Mouse (Mus musculus) ES-E14 (cell line): ENCODE measurements at regions not wholly inside any gene's neighbourhood (a gene's known extent, or its start where the extent isn't known, plus 50 kb on each side); places are given as distances from the start of the nearest gene placed in this dataset.

Experiments
- CHD2 ChIP-seq: IDR thresholded peaks from 2 replicates; pipeline ENCODE4 v1.6.1; 2014; ENCODE audit warnings: mild to moderate bottlenecking, low read depth, low read length, inconsistent platforms
- MAFK ChIP-seq: IDR thresholded peaks from 2 replicates; pipeline ENCODE4 v1.6.1; 2014; ENCODE audit warnings: mild to moderate bottlenecking, low read depth, low read length, inconsistent platforms; ENCODE audit not compliant: insufficient read depth
- ZC3H11A ChIP-seq: IDR thresholded peaks from 2 replicates; pipeline ENCODE4 v1.6.1; 2012; ENCODE audit warnings: low read depth, mild to moderate bottlenecking, inconsistent platforms, low read length, borderline replicate concordance
- ZNF384 ChIP-seq: IDR thresholded peaks from 2 replicates; pipeline ENCODE4 v1.6.1; 2012; ENCODE audit warnings: low read depth, low read length, inconsistent platforms

- TF ChIP-seq MAFK (no peak), CHD2 (no peak), ZC3H11A (no peak), ZNF384 (no peak)
Measured at GRCm38 (mm10) chr8:8983133-8983661, 292.9 kb upstream of the Arglu1 start.
